Mouse (Mus musculus) right cerebral cortex, adult 2 months (tissue): Measurements from ENCODE around the gene Fgfr1op2.
"Not testable (repeated sequence)": the region's sequence is repeated elsewhere in the genome, so short reads cannot be mapped to it uniquely, and the experiment has no call there.

ENCODE experiments used
- DNase-seq, 2 experiments: peaks; one replicate each; pipeline ENCODE4 v3.0.0; 2021 to 2022; ENCODE audit warnings: low spot score in 2 of 2

The Fgfr1op2 gene

DNA sequence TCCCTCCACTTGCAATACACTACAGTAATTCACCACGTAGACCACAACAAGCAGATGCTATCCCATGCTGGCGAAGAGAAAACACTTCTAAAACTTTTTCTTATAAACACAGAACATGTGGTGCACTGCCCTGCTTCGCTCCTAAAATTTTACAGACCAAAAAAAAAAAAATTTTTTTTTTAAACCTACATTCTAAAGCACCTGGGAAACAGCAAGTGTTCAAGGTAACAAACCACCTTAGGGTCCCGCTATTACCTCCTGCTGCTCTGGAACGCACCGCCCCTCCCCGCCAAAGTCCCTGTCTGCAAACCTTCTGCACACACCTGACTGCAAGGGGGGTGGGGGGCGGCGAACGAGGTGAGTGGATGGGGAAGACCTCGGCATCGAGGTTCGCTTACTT lies at the start of gene Fgfr1op2:
Gene Fgfr1op2, plus strand, starts transcription at position 301 of the 400 bp plus-strand sequence.
- no peak for DNase-seq

DNA sequence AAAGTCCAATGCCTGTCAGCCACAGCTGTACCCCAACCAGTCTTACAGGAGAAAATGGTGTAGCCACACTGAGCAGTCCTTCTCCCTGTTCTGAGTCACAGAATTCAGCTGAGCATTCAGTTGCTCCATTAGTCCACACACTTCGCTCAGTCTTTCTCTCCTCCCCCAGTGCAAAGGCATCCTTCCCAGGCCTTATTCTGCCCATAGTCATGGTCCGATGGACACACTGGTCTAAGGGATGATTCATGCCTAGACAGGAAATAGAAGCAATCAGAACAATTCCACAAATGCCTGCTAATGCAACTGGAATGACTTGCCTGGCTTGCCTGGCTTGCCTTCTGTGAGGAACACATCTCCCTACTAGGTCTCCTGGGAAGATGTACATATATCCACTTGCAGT lies 49.5 kb upstream of the Fgfr1op2 start:
- DNase-seq = no peak

- no peak for DNase-seq
Measured at GRCm38 (mm10) chr6:146530363-146530762, 46.6 kb upstream of the Fgfr1op2 start.

- no peak for DNase-seq
Measured at GRCm38 (mm10) chr6:146530769-146531168, 46.2 kb upstream of the Fgfr1op2 start.

DNA sequence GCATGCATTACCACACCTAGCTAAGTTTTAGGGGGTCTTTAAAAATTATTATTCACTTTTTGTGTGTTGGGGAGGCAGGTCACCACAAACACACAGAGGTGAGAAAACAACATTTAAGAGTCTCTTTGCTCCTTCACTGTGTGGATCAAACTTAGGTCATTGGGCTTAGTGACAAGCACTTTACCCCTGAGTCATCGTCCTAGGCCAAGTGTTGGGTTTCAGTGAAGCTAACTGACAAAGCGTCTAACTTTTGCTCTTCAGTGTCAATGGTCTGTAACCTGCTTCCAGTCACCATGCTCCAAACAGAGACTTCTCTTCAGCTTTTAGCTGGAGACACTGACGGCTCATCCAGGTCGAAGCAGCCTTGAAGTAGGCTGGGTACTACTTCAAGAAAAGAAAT lies 43.9 kb upstream of the Fgfr1op2 start:
- DNase-seq = no peak

DNA sequence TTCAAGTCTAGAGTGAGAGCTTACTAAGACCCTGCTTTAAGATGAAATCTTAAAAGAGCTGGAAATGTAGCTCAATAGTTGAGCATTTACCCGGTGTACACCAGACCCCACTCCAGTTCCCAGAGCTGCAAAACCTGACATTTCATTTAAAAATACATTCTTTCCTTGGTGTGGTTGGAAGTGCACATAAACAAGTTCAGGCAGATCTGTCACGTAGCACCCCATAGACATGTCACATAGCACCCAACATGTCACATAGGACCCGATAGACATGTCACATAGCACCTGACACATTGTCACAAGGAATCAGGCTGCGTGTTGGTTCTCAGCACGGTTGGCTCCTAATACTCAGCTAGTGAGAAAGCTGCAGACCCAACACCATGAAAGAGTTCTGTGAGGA lies 41.5 kb upstream of the Fgfr1op2 start:
- no peak for DNase-seq

DNA sequence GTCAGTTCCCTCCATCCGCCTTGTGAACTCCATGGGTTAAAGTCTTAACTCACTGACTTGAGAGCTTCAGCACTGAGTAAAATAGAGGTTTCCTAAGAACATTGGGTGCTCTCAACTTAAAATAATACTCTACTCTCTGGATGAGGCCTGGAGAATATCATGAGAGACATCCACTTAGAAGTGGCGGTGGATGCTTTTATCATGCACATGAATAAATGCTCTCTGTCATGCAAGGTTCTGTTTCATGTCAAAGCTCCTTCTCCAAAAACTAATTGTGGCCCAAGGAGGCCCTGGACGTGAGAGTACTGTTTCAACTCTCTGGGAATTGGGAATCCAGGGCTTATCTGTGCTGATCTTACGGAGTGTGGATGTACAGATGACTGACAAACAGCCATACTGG lies 39.9 kb upstream of the Fgfr1op2 start:
- no peak for DNase-seq

DNA sequence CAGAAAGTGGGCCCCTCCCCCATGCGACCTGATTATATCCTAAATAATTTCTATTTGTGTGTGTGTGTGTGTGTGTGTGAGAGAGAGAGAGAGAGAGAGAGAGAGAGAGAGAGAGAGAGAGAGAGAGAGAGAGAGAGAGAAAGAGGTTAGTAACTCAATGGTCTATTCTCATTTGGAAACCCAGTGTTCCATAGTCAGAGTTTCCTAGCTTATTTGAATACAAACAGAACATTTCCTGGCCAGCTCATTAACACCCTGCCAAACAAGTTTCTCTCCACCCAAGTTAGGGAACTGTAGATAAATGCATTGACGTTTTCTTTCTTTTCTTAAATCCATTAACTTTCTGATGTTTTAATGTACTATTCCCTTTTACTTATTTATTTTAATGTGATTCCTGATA lies 38.9 kb upstream of the Fgfr1op2 start:
- DNase-seq = no peak

DNA sequence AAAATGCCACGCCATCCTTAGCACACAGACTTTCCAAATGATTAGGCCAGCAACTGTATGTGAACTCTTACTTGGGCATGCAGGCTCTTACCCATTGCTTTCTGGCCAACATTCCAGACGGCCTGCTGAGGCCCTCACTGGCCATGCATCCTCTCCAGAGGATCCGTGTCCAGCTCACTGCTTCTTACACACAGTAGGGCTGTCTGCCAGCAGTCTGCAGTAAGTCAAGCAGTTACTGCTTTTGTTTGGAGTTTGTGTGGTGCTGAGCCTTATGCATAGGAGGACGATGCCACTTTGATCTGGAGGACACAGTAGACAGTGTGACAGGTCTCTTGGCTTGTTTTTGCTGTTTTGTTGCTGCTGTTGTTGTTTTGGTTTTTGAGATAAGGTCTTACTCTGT lies 38.3 kb upstream of the Fgfr1op2 start:
- no peak for DNase-seq

GRCm38 (mm10) chr6:146540386-146540785 lies 36.6 kb upstream of the Fgfr1op2 start:
- no peak for DNase-seq

DNA sequence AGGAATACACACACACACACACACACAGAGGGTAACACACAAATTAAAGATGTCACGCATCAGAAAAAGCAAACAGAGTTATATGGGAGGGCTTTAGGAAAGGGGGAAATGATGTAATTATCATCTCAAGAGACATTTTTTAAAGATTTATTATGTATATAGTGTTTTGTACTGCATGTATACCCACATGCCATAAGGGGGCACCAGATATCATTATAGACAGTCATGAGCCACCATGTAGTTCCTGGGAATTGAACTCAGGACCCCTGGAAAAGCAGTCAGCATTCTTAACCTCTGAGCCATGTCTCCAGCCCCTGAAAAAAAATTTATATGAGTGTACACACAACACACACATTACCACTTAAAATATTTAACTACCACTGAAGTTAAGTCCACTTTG lies 32.4 kb upstream of the Fgfr1op2 start:
- no peak for DNase-seq

DNA sequence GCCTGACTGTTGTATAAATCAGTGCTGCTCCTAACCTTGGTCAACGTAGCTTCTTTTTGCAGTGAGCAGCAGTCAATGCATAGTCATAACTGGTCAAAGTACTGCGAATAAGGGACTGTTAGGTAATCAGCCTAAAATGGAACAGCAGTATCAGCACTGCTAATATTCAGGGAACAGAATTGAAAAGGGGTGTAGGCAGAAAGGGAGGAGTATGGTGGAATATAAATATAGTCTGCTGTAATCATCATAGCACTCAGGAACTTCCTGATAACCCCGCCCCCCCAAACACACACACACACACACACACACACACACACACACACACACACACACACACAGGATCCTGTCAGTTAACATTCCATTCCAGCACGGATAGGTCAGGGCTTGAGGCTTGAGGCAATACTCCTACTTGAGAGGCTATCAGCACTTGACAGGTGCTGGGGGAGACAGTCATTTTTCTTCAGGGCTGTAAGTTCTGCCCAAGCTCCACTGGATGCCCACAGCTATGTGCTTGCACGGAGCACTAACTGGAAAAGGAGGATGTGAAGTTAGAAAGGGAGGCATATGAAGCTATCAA lies 31.6 kb upstream of the Fgfr1op2 start:
- no peak for DNase-seq

GRCm38 (mm10) chr6:146550421-146550820 lies 26.6 kb upstream of the Fgfr1op2 start:
- DNase-seq = no peak

GRCm38 (mm10) chr6:146551326-146551725 lies 25.7 kb upstream of the Fgfr1op2 start:
- no peak for DNase-seq

DNA sequence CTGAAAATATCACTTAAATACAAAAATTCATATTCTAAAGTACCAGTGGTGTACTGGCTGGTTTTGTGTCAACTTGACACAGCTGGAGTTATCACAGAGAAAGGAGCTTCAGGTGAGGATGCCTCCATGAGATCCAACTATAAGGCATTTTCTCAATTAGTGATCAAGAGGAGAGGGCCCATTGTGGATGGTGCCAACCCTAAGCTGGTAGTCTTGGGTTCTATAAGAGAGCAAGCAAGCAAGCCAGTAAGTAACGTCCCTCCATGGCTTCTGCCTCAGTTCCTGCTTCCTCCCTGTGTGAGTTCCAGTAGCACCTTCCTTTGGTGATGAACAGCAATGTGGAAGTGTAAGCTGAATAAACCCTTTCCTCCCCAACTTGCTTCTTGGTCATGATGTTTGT lies 14.5 kb upstream of the Fgfr1op2 start:
- not testable (repeated sequence) for DNase-seq

GRCm38 (mm10) chr6:146572073-146572472 lies 4.9 kb upstream of the Fgfr1op2 start:
- DNase-seq = no peak

DNA sequence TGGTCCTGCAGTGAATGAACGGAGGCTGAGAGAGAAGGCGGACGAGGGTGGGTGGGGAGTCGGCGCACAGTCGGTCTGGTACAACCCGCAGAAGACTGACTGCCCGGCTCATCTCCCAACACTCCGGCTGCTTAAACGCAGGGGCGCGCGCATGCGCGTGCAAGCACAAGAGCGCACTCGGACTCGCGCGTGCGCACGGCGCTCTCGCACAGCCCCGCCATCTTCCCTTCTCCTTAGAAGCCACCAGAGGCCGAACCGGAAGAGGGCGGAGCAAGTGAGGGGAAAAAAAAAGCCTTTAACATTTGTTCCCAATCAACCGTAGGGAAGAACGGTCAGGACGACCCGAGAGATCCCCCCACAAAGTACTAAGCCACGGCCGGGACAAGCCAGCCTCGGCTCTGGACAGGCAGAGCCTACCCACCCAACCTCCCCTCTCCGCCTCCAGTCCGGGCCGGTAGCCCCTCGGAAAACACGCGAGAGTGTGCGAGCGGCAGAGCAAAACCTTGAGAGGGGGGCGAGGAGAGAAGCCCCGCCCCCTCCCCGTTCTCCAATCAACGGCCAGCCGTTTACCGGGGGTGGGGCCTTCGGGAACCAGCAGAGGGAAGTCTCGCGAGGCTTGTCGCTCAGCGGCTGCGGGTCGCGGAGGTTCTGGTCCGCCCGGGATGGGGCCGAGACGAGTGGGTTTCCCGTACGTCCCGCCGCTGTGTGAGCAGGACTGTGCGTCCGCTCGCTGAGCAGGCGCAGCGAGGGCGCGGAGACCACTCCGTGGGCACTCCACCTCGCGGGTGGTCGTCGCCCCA lies 507 bp downstream of the Fgfr1op2 start, which contains the start of gene Ints13:
Gene Ints13, minus strand, starts transcription at position 526 of the 800 bp plus-strand sequence.
- peak; percentile 94 to 96 for DNase-seq

DNA sequence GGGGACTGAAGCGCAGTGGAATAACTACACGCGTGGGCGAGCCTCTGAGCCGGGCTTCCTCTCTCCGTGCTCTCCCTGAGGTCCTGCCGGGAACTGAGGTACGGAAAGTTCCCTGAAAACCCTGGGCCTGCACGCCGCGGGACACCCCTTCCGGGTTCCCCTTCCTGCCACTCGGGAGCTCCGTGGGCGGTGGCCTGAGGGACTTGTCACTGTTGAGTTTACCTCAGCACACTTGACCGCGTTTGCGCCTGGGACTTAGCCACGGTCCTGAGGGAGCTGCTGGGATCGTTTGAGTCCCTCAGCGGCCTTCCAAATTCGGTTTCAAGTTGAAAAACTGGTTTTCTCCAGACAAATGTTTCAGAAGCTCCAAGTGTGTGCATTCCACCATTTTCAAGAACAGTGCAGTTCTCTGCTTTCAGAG lies 1.1 kb downstream of the Fgfr1op2 start:
- DNase-seq = peak in 1 of 2 experiments; percentile 66

- DNase-seq = peak; percentile 46 to 50
Measured at GRCm38 (mm10) chr6:146578586-146578985, 1.6 kb downstream of the Fgfr1op2 start.

DNA sequence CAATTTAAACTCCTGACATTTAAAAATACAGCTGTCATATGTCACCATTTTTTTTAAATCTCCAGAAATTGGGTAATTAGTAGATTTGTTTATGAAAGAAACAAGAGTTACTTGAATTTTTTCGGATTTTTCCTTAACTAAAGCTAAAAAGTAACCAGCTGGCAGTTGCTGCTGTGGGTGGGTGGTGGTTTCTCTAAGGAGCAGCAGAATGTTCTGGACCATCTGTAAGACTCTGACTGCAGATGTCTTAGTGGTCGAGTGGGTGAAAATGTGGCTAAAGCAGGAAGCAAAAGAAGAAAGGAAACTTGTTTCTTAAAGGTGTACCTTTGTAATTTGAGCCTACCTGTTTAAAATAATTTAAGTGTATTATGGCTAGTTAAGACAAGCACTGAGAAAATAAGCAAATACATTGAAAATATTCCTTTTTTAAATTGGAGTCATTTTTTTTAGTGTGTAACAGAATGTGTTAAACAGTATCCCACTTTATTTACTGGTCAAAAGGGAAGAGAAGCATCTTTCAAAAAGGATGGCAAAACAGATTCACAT lies 3.5 kb downstream of the Fgfr1op2 start:
- DNase-seq = peak; percentile 66

DNA sequence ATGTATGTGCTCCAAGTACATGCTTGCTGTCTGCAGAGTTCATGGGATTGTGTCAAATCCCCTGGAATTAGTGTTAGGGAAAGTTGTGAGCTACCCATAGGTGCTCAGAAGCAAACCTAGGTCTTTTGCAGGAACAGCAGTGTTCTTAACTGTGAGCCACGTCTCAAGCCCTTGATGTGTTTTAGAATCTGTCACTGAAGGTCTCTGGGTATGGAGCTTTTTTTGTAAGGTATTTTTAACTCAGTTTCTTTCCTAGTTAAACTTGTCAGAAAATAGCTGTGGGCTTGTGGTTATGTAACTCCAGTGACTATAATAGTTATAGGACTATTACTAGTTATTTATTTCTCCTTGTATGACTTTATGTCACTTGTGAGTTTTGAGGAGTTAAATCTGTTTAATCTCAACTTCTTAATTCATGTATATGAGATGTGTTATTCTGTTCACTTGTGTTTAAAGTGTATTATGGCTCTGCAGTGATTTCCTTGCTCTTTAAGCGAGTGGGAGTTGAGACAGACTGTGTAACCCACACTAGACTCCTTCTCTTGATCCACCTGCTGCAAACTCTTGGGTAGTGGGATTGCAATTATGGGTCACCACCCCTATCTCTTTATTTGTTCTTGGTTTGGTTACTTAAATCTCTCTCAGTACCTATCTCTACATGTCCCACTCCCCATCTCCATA lies 6.5 kb downstream of the Fgfr1op2 start:
- no peak for DNase-seq

- DNase-seq = no peak
Measured at GRCm38 (mm10) chr6:146585134-146585533, 8.1 kb downstream of the Fgfr1op2 start.
